Mouse (Mus musculus): ENCODE data around the gene Plod1.
A peak's percentile ranks its signal among the peaks of the same experiment; 100 is the strongest.

Plod1 gene

GRCm38 (mm10) chr4:147936331-147936954 is at the start of gene Plod1:
Plod1 (minus strand) TSS chr4:147936767.
- peak; percentile 75 for DNase-seq (ENCODE audit: low spot score)

GRCm38 (mm10) chr4:147985205-147986132 is 48.9 kb upstream of the Plod1 start, which contains the start of gene Nppb:
Nppb (plus strand) TSS chr4:147985788.
- no peak for DNase-seq (ENCODE audit: low spot score)

- no peak for DNase-seq (ENCODE audit: low spot score)
Measured at GRCm38 (mm10) chr4:147979441-147979860, 42.9 kb upstream of the Plod1 start.

- no peak for DNase-seq (ENCODE audit: low spot score)
Measured at GRCm38 (mm10) chr4:147978391-147978790, 41.8 kb upstream of the Plod1 start.

GRCm38 (mm10) chr4:147977726-147978125 is 41.2 kb upstream of the Plod1 start:
- DNase-seq (ENCODE audit: low spot score): no peak

- no peak for DNase-seq (ENCODE audit: low spot score)
Measured at GRCm38 (mm10) chr4:147976237-147976636, 39.7 kb upstream of the Plod1 start.

GRCm38 (mm10) chr4:147969337-147969736 is 32.8 kb upstream of the Plod1 start:
- no peak for DNase-seq (ENCODE audit: low spot score)

- DNase-seq (ENCODE audit: low spot score): no peak
Measured at GRCm38 (mm10) chr4:147968816-147969215, 32.2 kb upstream of the Plod1 start.

- DNase-seq (ENCODE audit: low spot score): no peak
Measured at GRCm38 (mm10) chr4:147965712-147966111, 29.1 kb upstream of the Plod1 start.

GRCm38 (mm10) chr4:147963623-147964022 is 27.1 kb upstream of the Plod1 start:
- DNase-seq (ENCODE audit: low spot score): no peak

GRCm38 (mm10) chr4:147962781-147963180 is 26.2 kb upstream of the Plod1 start:
- DNase-seq (ENCODE audit: low spot score): no peak

GRCm38 (mm10) chr4:147959881-147960831 is 23.6 kb upstream of the Plod1 start:
- DNase-seq (ENCODE audit: low spot score): peak; percentile 37

- no peak for DNase-seq (ENCODE audit: low spot score)
Measured at GRCm38 (mm10) chr4:147957141-147957540, 20.6 kb upstream of the Plod1 start.

GRCm38 (mm10) chr4:147953590-147953989 is 17.0 kb upstream of the Plod1 start:
- DNase-seq (ENCODE audit: low spot score): peak; percentile 17

GRCm38 (mm10) chr4:147947511-147947910 is 10.9 kb upstream of the Plod1 start:
- DNase-seq (ENCODE audit: low spot score): no peak

GRCm38 (mm10) chr4:147943005-147943404 is 6.4 kb upstream of the Plod1 start:
- DNase-seq (ENCODE audit: low spot score): no peak

- DNase-seq (ENCODE audit: low spot score): no peak
Measured at GRCm38 (mm10) chr4:147941045-147942020, 4.8 kb upstream of the Plod1 start.

- DNase-seq (ENCODE audit: low spot score): peak; percentile 85
Measured at GRCm38 (mm10) chr4:147940576-147941044, 4.0 kb upstream of the Plod1 start, which contains the start of gene 2510039O18Rik. 2510039O18Rik (plus strand) TSS chr4:147940895.

GRCm38 (mm10) chr4:147940111-147940510 is 3.5 kb upstream of the Plod1 start:
- no peak for DNase-seq (ENCODE audit: low spot score)

All from T-cell, adult 2 months (primary cell).